Mouse (Mus musculus) liver, adult 2 months (tissue): Measurements from ENCODE around the gene 2410004P03Rik.

ENCODE experiments used
- CTCF ChIP-seq: fragments of 200-500 bp; IDR thresholded peaks from 2 replicates; pipeline ENCODE4 v1.5.1; 2011; ENCODE audit warnings: low read depth, low read length, control low read depth
- POLR2A ChIP-seq: fragments of 200-500 bp; IDR thresholded peaks from 2 replicates; pipeline ENCODE4 v1.6.1; 2011; ENCODE audit warnings: low read length, control low read depth; ENCODE audit not compliant: insufficient read depth; ENCODE audit errors: extremely low read depth

DNA sequence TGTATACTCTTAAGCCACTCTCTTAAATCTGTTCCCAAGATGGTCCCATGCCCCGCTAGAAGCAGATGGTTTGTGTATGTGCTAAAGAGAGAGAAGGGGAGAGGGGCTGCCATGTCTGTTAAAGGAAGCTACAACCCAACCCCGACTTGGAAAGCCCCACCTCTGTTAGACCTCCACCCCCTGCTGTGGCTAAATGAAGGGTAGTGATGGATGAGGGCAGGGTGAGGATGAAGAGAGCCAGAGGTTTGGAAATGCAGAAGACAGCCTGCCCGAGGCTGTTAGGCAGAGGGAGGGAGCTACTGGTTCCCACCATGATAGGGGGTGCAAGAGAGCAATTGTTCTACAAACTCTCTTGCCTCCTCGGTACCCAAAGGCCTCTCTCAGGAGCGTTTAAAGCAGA is 31.8 kb upstream of the 2410004P03Rik start:
- no peak for TF ChIP-seq CTCF
- no peak for TF ChIP-seq POLR2A
